ENCODE assay signal across 8 mouse cellular contexts in genomic region chr14:120979559-120979958, GRCm38 (mm10). TPM values are rescaled to one million over a fixed set of nuclear protein-coding genes. Genes with fewer than 3 reads are reported as not detected.
DNase-seq lines count a peak whose midpoint lies in the region; ATAC-seq and TF ChIP-seq lines count a peak whose summit lies in the region.

No protein-coding gene starts in this region.

- 36% methylated on average over 3 of the region's 3 CpGs for WGBS in kidney, embryonic 16.5 days

- ATAC-seq in kidney, embryonic 16.5 days (ENCODE audit: low FRiP score, low TSS enrichment): no peak
- peak; percentile 65 for ATAC-seq in common myeloid progenitor, adult 5-6 weeks (replicated peaks; ENCODE audit: low read depth, poor library complexity, severe bottlenecking)
- no peak for ATAC-seq in erythroid progenitor cell, adult 5-6 weeks (replicated peaks; ENCODE audit: low FRiP score, poor library complexity, severe bottlenecking)

- H3K4me3 ChIP-seq in kidney, embryonic 16.5 days (ENCODE audit: low read length): no peak overlapping the region
- H3K4me3 ChIP-seq in ES-E14 (ENCODE audit: insufficient read depth in 1 of 2, low read depth in 1 of 2, low read length in 2 of 2, poor library complexity in 1 of 2, severe bottlenecking in 1 of 2): no peak overlapping the region

- no peak overlapping the region for H3K9ac ChIP-seq in kidney, embryonic 16.5 days (replicated peaks; ENCODE audit: low read length)
- H3K9ac ChIP-seq in ES-E14 (ENCODE audit: insufficient read depth, low read depth, low read length, poor library complexity, severe bottlenecking): no peak overlapping the region

- no peaks in the 10 kb centered on the region for H3K36me3 ChIP-seq in kidney, embryonic 16.5 days (ENCODE audit: insufficient read depth, low read length)
- H3K36me3 ChIP-seq in ES-E14 (ENCODE audit: control insufficient read depth, insufficient read depth, low read length, poor library complexity, severe bottlenecking): no peaks in the 10 kb centered on the region

- no peak overlapping the region for H3K27ac ChIP-seq in kidney, embryonic 16.5 days (ENCODE audit: low read length)
- no peak overlapping the region for H3K27ac ChIP-seq in ES-E14 (ENCODE audit: insufficient read depth, low read depth, low read length, poor library complexity, severe bottlenecking)

- in situ Hi-C loops in ES-E14 (cut with MboI; ENCODE audit: low sequenced_read_pairs in 2 of 2, unreplicated experiment in 2 of 2): no loop called here

- no peak overlapping the region for H3K4me2 ChIP-seq in kidney, embryonic 16.5 days (replicated peaks; ENCODE audit: low read depth, low read length)

- no peaks in the 10 kb centered on the region for H3K9me3 ChIP-seq in kidney, embryonic 16.5 days (ENCODE audit: low read length)
- H3K9me3 ChIP-seq in ES-E14 (ENCODE audit: control insufficient read depth, insufficient read depth, low read depth, low read length): no peaks in the 10 kb centered on the region

- no peaks in the 10 kb centered on the region for H3K27me3 ChIP-seq in kidney, embryonic 16.5 days (ENCODE audit: insufficient read depth, low read length)

- H3K4me1 ChIP-seq in kidney, embryonic 16.5 days (ENCODE audit: insufficient read depth, low read length): no peaks in the 10 kb centered on the region
- no peaks in the 10 kb centered on the region for H3K4me1 ChIP-seq in ES-E14 (ENCODE audit: control insufficient read depth in 2 of 2, insufficient read depth in 2 of 2, low read length in 2 of 2, poor library complexity in 1 of 2)

- DNase-seq in kidney, adult 11 months: peak; percentile 14
- DNase-seq in 3T3-L1 (ENCODE audit: low read depth, low spot score): peak; percentile 77
- peak; percentile 44 for DNase-seq in ES-E14 (ENCODE audit: low read depth, low spot score)
- peak; percentile 62 to 67 for DNase-seq in kidney, postnatal 25 days
- no peak for DNase-seq in T-cell, adult 2 months (ENCODE audit: low spot score)

TF ChIP-seq in ES-E14, 5 proteins besides CTCF, POLR2A, EP300 and RAD21:
- TF ChIP-seq ZC3H11A (IDR thresholded peaks at IDR 0.05; ENCODE audit: borderline replicate concordance, low read depth, low read length) (no peak), ZNF384 (IDR thresholded peaks at IDR 0.05; ENCODE audit: low read depth, low read length) (no peak), HCFC1 (IDR thresholded peaks at IDR 0.05; ENCODE audit: borderline replicate concordance, insufficient read depth, low read length) (no peak), MAFK (IDR thresholded peaks at IDR 0.05; ENCODE audit: insufficient read depth, low read depth, low read length) (no peak), CHD2 (IDR thresholded peaks at IDR 0.05; ENCODE audit: low read depth, low read length) (no peak)

RNA-seq across cellular contexts. Expression of gene Farp1, which starts 55.4 kb away (rescaled TPM):
- 31.3 and 31.9 TPM in 2 replicates for polyA plus RNA-seq in kidney, embryonic 16.5 days (2015; fragmentation: Nextera tagmentation; extraction: Ambion mirVana)
- total RNA-seq in ES-E14 (2012; rRNA removed): 8.4 and 8.6 TPM in 2 replicates
- total RNA-seq in common myeloid progenitor, adult 5-6 weeks (2017): 0.50 TPM in 1 of 2 replicates, not detected in the other
- not detected in 2 replicates for total RNA-seq in erythroid progenitor cell, adult 5-6 weeks (2015; ENCODE audit: low replicate concordance)
- 0.13 TPM in 1 of 2 replicates, not detected in the other for total RNA-seq in erythroid progenitor cell, adult 5-6 weeks (2017; ENCODE audit: low replicate concordance)
